Mouse (Mus musculus): Measurements from ENCODE around the gene AC124108.1. TPM values are rescaled to one million over a fixed set of nuclear protein-coding genes. Genes with fewer than 3 reads are reported as not detected.

Gene AC124108.1
- total and polyA plus RNA-seq, 3 experiments, result not detected

DNA sequence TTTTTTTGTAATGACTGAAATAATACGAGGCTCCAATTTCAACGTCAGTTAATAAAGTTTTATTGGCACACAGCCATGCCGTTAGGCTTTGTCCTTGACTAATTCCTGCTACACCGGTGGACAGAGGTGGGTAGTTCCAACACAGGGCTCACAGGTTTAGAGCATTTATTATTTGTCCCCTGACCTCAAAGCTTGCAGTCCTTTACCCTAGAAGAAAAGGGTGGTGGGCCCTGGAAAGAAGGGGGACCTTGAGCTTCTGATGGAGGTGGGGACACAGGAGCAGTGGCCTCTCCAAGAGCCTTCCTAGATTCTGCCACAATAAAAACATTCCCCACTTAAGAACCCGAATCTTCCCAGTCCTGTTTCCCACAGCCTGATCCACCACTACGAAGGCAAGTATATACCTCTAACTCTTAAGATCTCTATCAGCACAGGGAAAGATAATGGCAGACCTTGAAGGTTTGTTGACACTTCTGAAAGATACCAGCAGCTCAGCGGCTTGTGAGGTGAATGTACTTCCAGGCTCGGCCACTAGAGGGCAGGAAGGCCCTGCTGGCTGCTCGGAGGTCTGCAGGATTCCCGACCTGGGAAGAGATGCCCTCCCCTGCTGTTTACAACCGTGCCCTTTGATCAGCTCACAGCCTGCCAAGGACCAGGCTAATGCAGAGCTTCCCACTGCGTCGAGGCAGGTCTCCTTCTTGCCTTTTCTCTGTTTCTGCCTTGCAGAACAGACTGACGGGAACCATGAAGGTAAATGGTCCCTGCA is 34.1 kb upstream of the AC124108.1 start:
- DNase-seq (ENCODE audit: extremely low read depth), result peak; percentile 62
- no peaks in the 10 kb centered on the region for H3K36me3 ChIP-seq (replicated peaks in 1 of 2; ENCODE audit: control insufficient read depth in 1 of 2, insufficient read depth in 1 of 2, low read length in 1 of 2)
- no peak overlapping the region for H3K4me3 ChIP-seq (replicated peaks in 1 of 3; ENCODE audit: low read depth in 2 of 3, low read length in 2 of 3, poor library complexity in 1 of 3)
- no peak overlapping the region for H3K27ac ChIP-seq (ENCODE audit: insufficient read depth, low read depth)
- no peaks in the 10 kb centered on the region for H3K9me3 ChIP-seq (replicated peaks; ENCODE audit: low read length)
- H3K9ac ChIP-seq (ENCODE audit: insufficient read depth, low read depth), result no peak overlapping the region
- no peaks in the 10 kb centered on the region for H3K79me2 ChIP-seq (replicated peaks; ENCODE audit: control insufficient read depth, extremely low read depth, insufficient read depth, poor library complexity, severe bottlenecking)
- H3K27me3 ChIP-seq (replicated peaks), result peaks cover 51% of the 10 kb centered on the region
- 0 out of 4 replicates have a peak, but pooled peaks cover 0 to 3% of the 10 kb centered on the region in 2 experiments for H3K4me1 ChIP-seq (ENCODE audit: control insufficient read depth in 1 of 2, insufficient read depth in 2 of 2)
- H3K4me2 ChIP-seq (ENCODE audit: insufficient read depth, low read depth, poor library complexity, severe bottlenecking), result no peak overlapping the region
- TF ChIP-seq USF2 (conservative IDR thresholded peaks at IDR 0.05; ENCODE audit: low read depth, low read length) (no peak), SMC3 (IDR thresholded peaks at IDR 0.05; ENCODE audit: low read depth, low read length) (peak; percentile 78), ZC3H11A (IDR thresholded peaks at IDR 0.05; ENCODE audit: low read depth, low read length) (peak; percentile 20; the same call in 1 of the 2 replicates), MEF2A (IDR thresholded peaks at IDR 0.05; ENCODE audit: borderline replicate concordance, low read depth, low read length) (no peak), TBP (conservative IDR thresholded peaks at IDR 0.05; ENCODE audit: low read depth, low read length) (no peak), NELFE (IDR thresholded peaks at IDR 0.05; ENCODE audit: low read depth, low read length) (no peak), PAX5 (IDR thresholded peaks at IDR 0.05; ENCODE audit: low read length) (no peak), CTCF (conservative IDR thresholded peaks at IDR 0.05 in 1 of 2, IDR thresholded peaks at IDR 0.05 in 1 of 2; ENCODE audit: low read depth in 2 of 2, low read length in 2 of 2) (peak; percentile 90 to 92), RAD21 (IDR thresholded peaks at IDR 0.05; ENCODE audit: low read depth, low read length) (peak; percentile 83), MAZ (IDR thresholded peaks at IDR 0.05; ENCODE audit: low read depth, low read length) (no peak), EP300 (IDR thresholded peaks at IDR 0.05; ENCODE audit: low read length) (no peak), MAX (IDR thresholded peaks at IDR 0.05; ENCODE audit: low read length) (no peak), POLR2A (IDR thresholded peaks at IDR 0.05; ENCODE audit: low read depth, low read length) (no peak)
- dilution Hi-C loops (cut with MboI; ENCODE audit: extremely low pct_ligation_motif_present, extremely low pct_unique_long_range_greater_than_20kb, low sequenced_read_pairs), result no loop called here
- in situ Hi-C loops (cut with MboI; ENCODE audit: low pct_ligation_motif_present, low pct_unique_long_range_greater_than_20kb, low sequenced_read_pairs), result loop anchor here (5.0 kb wide), 2 partner anchors 35 to 80 kb away; no protein-coding TSS in a partner anchor

DNA sequence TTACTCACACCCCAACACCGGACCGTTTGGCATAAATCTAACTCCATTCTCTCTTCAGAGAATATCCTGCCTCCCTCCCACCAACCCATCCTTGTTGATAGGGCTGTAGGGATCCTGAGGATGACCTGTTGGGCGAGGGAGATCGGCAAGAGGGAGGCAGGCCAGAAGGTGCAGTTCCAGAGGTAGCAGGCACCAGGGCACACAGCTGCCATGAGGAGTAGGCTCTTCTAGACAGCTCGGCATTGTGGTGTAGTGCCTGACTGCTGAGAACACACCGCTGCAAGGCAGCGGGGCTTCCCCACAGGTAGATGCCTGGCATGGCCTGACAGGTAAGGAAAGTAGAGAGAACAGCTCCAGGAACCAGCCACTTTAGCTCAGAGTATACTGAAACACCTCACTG is 33.4 kb upstream of the AC124108.1 start:
- H3K27me3 ChIP-seq (replicated peaks), result peaks cover 53% of the 10 kb centered on the region
- no peaks in the 10 kb centered on the region for H3K36me3 ChIP-seq (replicated peaks in 1 of 2; ENCODE audit: control insufficient read depth in 1 of 2, insufficient read depth in 1 of 2, low read length in 1 of 2)
- no peak overlapping the region for H3K9ac ChIP-seq (ENCODE audit: insufficient read depth, low read depth)
- no peaks in the 10 kb centered on the region for H3K79me2 ChIP-seq (replicated peaks; ENCODE audit: control insufficient read depth, extremely low read depth, insufficient read depth, poor library complexity, severe bottlenecking)
- no peak for DNase-seq (ENCODE audit: extremely low read depth)
- dilution Hi-C loops (cut with MboI; ENCODE audit: extremely low pct_ligation_motif_present, extremely low pct_unique_long_range_greater_than_20kb, low sequenced_read_pairs) (no loop called here), in situ Hi-C loops (cut with MboI; ENCODE audit: low pct_ligation_motif_present, low pct_unique_long_range_greater_than_20kb, low sequenced_read_pairs) (loop anchor here (5.0 kb wide), 2 partner anchors 36 to 79 kb away; no protein-coding TSS in a partner anchor)
- H3K4me3 ChIP-seq (replicated peaks in 1 of 3; ENCODE audit: low read depth in 2 of 3, low read length in 2 of 3, poor library complexity in 1 of 3), result no peak overlapping the region
- H3K4me1 ChIP-seq (ENCODE audit: control insufficient read depth in 1 of 2, insufficient read depth in 2 of 2), result 0 out of 4 replicates have a peak, but pooled peaks cover 0 to 3% of the 10 kb centered on the region in 2 experiments
- no peak overlapping the region for H3K4me2 ChIP-seq (ENCODE audit: insufficient read depth, low read depth, poor library complexity, severe bottlenecking)
- no peak overlapping the region for H3K27ac ChIP-seq (ENCODE audit: insufficient read depth, low read depth)
- H3K9me3 ChIP-seq (replicated peaks; ENCODE audit: low read length), result no peaks in the 10 kb centered on the region
- TF ChIP-seq SIN3A (IDR thresholded peaks at IDR 0.05; ENCODE audit: low read length), result no peak
- TF ChIP-seq USF1 (IDR thresholded peaks at IDR 0.05; ENCODE audit: low read depth, low read length), result no peak
- no peak for TF ChIP-seq POLR2A (IDR thresholded peaks at IDR 0.05; ENCODE audit: low read depth, low read length)
- no peak for TF ChIP-seq HCFC1 (IDR thresholded peaks at IDR 0.05; ENCODE audit: low read depth, low read length)
- no peak for TF ChIP-seq CHD2 (IDR thresholded peaks at IDR 0.05; ENCODE audit: low read length)
- no peak for TF ChIP-seq ELF1 (IDR thresholded peaks at IDR 0.05; ENCODE audit: low read depth, low read length)
- TF ChIP-seq RAD21 (IDR thresholded peaks at IDR 0.05; ENCODE audit: low read depth, low read length), result no peak
- no peak for TF ChIP-seq JUND (conservative IDR thresholded peaks at IDR 0.05; ENCODE audit: low read depth, low read length)
- TF ChIP-seq CHD1 (IDR thresholded peaks at IDR 0.05; ENCODE audit: low read depth, low read length), result no peak
- TF ChIP-seq MYC (IDR thresholded peaks at IDR 0.05; ENCODE audit: low read depth, low read length), result no peak
- no peak for TF ChIP-seq ETS1 (conservative IDR thresholded peaks at IDR 0.05; ENCODE audit: low read depth, low read length)
